Mouse (Mus musculus) lung, embryonic 14.5 days (tissue): Measurements from ENCODE around the gene Foxp1. TPM values are rescaled to one million over a fixed set of nuclear protein-coding genes. Genes with fewer than 3 reads are reported as not detected.
A peak's percentile ranks its signal among the peaks of the same experiment; 100 is the strongest.

ENCODE experiments used
- ATAC-seq: fragments of 200-750 bp; cut with Nextera tagmentation; 2 replicates; pipeline ENCODE4 v1.8.0; 2017; ENCODE audit warnings: mild to moderate bottlenecking, moderate TSS enrichment, moderate library complexity; ENCODE audit not compliant: insufficient read depth
- DNase-seq: peaks from one replicate; pipeline ENCODE4 v3.0.0-alpha.2; 2015
- H3K27ac ChIP-seq: fragments of 300-500 bp; sonication (generic); 2 replicates; pipeline ENCODE4 v1.5.1; 2014; ENCODE audit warnings: low read depth, mild to moderate bottlenecking, moderate library complexity
- H3K27me3 ChIP-seq: fragments of 300-500 bp; sonication (generic); 2 replicates; pipeline ENCODE4 v1.6.1; 2014; ENCODE audit warnings: low read length, control low read depth; ENCODE audit not compliant: insufficient read depth
- H3K36me3 ChIP-seq: fragments of 300-500 bp; sonication (generic); 2 replicates; pipeline ENCODE4 v1.6.1; 2014; ENCODE audit warnings: control low read depth; ENCODE audit not compliant: insufficient read depth
- H3K4me1 ChIP-seq: fragments of 300-500 bp; sonication (generic); 2 replicates; pipeline ENCODE4 v1.6.1; 2014; ENCODE audit warnings: antibody characterized with exemption, control low read depth; ENCODE audit not compliant: insufficient read depth
- H3K4me2 ChIP-seq: fragments of 300-500 bp; sonication (generic); 2 replicates; pipeline ENCODE4 v1.6.1; 2014; ENCODE audit warnings: mild to moderate bottlenecking
- H3K4me3 ChIP-seq: fragments of 300-500 bp; sonication (generic); 2 replicates; pipeline ENCODE4 v1.5.1; 2014; ENCODE audit warnings: low read depth, low read length
- H3K9ac ChIP-seq: fragments of 300-500 bp; sonication (generic); 2 replicates; pipeline ENCODE4 v1.6.1; 2014
- H3K9me3 ChIP-seq: fragments of 300-500 bp; sonication (generic); 2 replicates; pipeline ENCODE4 v1.6.1; 2016; ENCODE audit warnings: low read depth, low read length, control low read depth
- CTCF ChIP-seq: IDR thresholded peaks from 2 replicates; pipeline ENCODE4 v1.5.1; 2016; ENCODE audit warnings: antibody characterized with exemption, low read depth
- WGBS: fragments of 180-500 bp; shearing (Covaris S2); extraction: QIAGEN DNeasy Blood & Tissue Kit; methylation state at CpG from one replicate; pipeline ENCODE4 v1.1.7; 2014; 5-methylcytosine and 5-hydroxymethylcytosine counted together
- polyA plus RNA-seq: library from polyadenylated mRNA; unstranded; fragments of >200 nt; fragmentation: Nextera tagmentation; extraction: Ambion mirVana; gene quantifications from 2 replicates; pipeline ENCODE4 v1.2.1, GENCODE M21; 2014

Gene Foxp1
- polyA plus RNA-seq, 1 experiment from 2014 or later = 111 TPM

DNA sequence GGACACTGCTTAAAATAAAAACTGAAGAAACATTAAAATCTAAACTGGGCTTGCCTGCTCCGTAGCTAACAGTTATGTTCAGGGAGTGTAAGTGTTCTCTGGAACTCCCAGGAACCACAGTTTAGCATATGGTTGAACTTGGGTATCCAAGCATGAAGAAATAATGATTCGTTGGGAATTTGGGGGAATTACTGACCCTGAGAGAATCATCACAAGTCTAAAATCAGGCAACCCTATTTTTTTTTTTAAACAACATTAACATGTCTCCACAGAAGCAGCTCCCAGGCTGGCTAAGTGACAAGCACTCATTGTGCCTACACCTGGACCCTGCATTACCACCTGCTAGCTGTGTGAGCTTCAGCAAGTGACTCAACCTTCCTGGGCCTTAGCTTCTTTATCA is 430.7 kb downstream of the Foxp1 start:
- WGBS = 92% methylated on average over 2 of the region's 2 CpGs
- DNase-seq = no peak
- Histone ChIP-seq H3K27me3 (no peaks in the 10 kb centered on the region), H3K9ac (no peak overlapping the region), H3K4me3 (no peak overlapping the region), H3K27ac (no peak overlapping the region), H3K4me1 (peaks cover 21% of the 10 kb centered on the region), H3K36me3 (no peaks in the 10 kb centered on the region), H3K9me3 (no peaks in the 10 kb centered on the region), H3K4me2 (no peak overlapping the region)
- ATAC-seq = no peak
- no peak for TF ChIP-seq CTCF

DNA sequence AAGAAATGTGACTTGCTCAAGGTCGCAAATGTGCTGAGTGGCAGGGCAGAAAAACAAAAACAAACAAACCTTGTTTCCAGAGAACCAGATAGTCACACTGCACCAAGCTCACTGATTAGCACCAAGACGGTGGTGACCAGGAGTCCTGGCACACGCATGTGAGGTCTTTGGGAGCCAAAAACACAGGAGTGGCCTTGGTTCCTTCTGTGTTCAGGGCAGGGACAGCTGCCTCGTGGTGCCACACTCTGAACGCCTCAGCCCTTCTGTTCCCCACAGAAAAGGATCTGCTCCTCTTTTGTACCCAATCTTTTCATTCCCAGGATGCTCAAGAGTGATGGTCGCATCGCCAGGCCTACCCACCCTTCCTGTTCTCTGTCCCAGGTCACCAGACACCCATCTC is 434.9 kb downstream of the Foxp1 start:
- DNase-seq = no peak

GRCm38 (mm10) chr6:99084956-99085355 is 437.6 kb downstream of the Foxp1 start:
- DNase-seq = no peak
- H3K9ac ChIP-seq = no peak overlapping the region
- WGBS = 85% methylated on average over 4 of the region's 4 CpGs
- H3K36me3 ChIP-seq = no peaks in the 10 kb centered on the region
- no peak for ATAC-seq
- peaks cover 7% of the 10 kb centered on the region; the same call in 1 of the 2 replicates for H3K4me1 ChIP-seq
- H3K27me3 ChIP-seq = no peaks in the 10 kb centered on the region
- no peak overlapping the region for H3K27ac ChIP-seq
- H3K4me3 ChIP-seq = no peak overlapping the region
- H3K4me2 ChIP-seq = no peak overlapping the region
- TF ChIP-seq CTCF = no peak
- no peaks in the 10 kb centered on the region for H3K9me3 ChIP-seq

More for the DNA sequence above, 434.9 kb downstream of the Foxp1 start:
- H3K36me3 ChIP-seq = no peaks in the 10 kb centered on the region
- TF ChIP-seq CTCF = no peak
- no peak overlapping the region for H3K27ac ChIP-seq
- no peak for ATAC-seq
- H3K27me3 ChIP-seq = no peaks in the 10 kb centered on the region
- 74% methylated on average over 7 of the region's 7 CpGs for WGBS
- H3K9ac ChIP-seq = no peak overlapping the region
- H3K9me3 ChIP-seq = no peaks in the 10 kb centered on the region
- peaks cover 3% of the 10 kb centered on the region; the same call in 1 of the 2 replicates for H3K4me1 ChIP-seq
- no peak overlapping the region for H3K4me2 ChIP-seq
- no peak overlapping the region for H3K4me3 ChIP-seq

- Histone ChIP-seq H3K9me3 (no peaks in the 10 kb centered on the region), H3K4me2 (no peak overlapping the region), H3K36me3 (no peaks in the 10 kb centered on the region), H3K4me1 (peaks cover 7% of the 10 kb centered on the region; the same call in 1 of the 2 replicates), H3K27ac (peak overlapping the region; percentile 48; the same call in 1 of the 2 replicates), H3K27me3 (no peaks in the 10 kb centered on the region), H3K9ac (no peak overlapping the region), H3K4me3 (no peak overlapping the region)
- peak; percentile 73; the same call in 1 of the 2 replicates for ATAC-seq
- TF ChIP-seq CTCF = no peak
- 6% methylated on average over 5 of the region's 5 CpGs for WGBS
- peak; percentile 66 for DNase-seq
Observed at GRCm38 (mm10) chr6:99081259-99081658, 441.3 kb downstream of the Foxp1 start.

DNA sequence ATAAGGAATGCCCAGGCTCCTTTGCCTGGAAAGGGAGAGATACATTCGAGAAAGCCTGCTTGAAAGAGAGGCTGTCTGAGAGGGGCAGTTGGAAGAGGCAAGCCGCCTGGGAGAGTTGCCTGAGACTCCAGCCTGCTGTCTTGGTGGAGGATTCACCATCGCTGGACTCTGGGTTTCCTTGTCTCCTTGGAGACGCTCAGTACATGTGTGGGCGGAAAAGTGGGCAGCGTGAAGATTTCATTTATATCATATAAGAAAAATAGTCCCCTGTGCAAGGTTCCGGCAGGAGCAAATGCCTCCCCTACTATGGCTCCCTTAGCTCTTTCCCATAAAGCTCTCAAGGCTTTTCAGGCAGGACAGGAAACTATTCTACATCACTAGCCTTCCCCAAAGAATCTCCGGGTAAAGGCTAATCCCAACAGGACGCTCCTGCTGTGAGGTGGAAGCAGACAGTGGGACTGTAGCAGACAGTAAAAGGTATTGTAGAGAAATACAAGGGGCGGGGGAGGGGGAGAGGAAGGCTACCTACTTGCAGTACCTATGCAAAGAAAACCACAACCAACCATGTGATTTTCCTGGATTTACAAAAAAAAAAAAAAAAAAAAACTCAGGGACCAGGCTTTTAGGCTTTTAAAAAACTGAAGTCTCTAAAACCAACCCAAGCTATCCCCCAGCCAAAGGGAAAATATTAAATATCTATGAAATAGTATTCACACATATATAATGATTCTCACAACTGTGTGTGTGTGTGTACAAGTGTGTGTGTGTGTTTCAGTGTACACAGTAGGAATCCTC is 443.3 kb downstream of the Foxp1 start:
- Histone ChIP-seq H3K27me3 (no peaks in the 10 kb centered on the region), H3K4me2 (no peak overlapping the region), H3K36me3 (peaks cover 15% of the 10 kb centered on the region), H3K27ac (no peak overlapping the region), H3K9me3 (no peaks in the 10 kb centered on the region), H3K4me3 (no peak overlapping the region), H3K4me1 (peaks cover 7% of the 10 kb centered on the region; the same call in 1 of the 2 replicates), H3K9ac (no peak overlapping the region)
- DNase-seq (no peak), ATAC-seq (no peak)
- TF ChIP-seq CTCF = no peak
- WGBS = 68% methylated on average over 10 of the region's 10 CpGs

- H3K9me3 ChIP-seq = no peaks in the 10 kb centered on the region
Observed at GRCm38 (mm10) chr6:99078089-99078488, 444.4 kb downstream of the Foxp1 start.

More at GRCm38 (mm10) chr6:99078089-99078488, 444.4 kb downstream of the Foxp1 start:
- Histone ChIP-seq H3K36me3 (peaks cover 15% of the 10 kb centered on the region), H3K4me1 (peaks cover 7% of the 10 kb centered on the region; the same call in 1 of the 2 replicates), H3K4me2 (no peak overlapping the region), H3K27me3 (no peaks in the 10 kb centered on the region), H3K27ac (no peak overlapping the region), H3K4me3 (no peak overlapping the region), H3K9ac (no peak overlapping the region)
- no peak for TF ChIP-seq CTCF
- DNase-seq = no peak
- no peak for ATAC-seq
- 93% methylated on average over 4 of the region's 4 CpGs for WGBS
